Mouse (Mus musculus): ENCODE results near the gene Ppp1r27.

DNA sequence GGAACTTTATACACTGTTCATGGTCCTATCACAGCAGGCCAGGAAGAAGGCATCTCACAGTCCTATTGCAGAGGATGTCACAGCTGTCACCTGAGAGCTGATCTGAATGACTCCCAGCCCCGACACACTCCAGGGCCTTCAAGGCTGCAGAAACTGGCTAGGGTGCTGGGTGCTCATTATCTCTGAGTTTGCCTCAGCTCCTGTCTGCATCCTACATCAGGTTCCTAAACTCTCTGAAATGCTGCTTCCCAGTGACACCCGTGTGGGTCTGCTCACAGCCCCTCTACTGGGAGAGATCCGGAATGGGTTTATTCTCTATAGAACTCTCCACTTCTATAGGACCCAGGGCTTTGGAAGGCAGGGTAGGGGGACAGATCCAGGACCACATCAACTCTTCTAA lies 2.7 kb downstream of the Ppp1r27 start:
- TF ChIP-seq POLR2A (IDR thresholded peaks at IDR 0.05; ENCODE audit: extremely low read depth, insufficient read depth, low read length) (no peak), CTCF (IDR thresholded peaks at IDR 0.05; ENCODE audit: low read depth, low read length) (no peak)
